Mouse (Mus musculus): Measurements from ENCODE around the gene Ptprr. TPM values are rescaled to one million over a fixed set of nuclear protein-coding genes. Genes with fewer than 3 reads are reported as not detected.

Ptprr gene
- polyA plus RNA-seq, 1 experiment: 0.77 TPM

DNA sequence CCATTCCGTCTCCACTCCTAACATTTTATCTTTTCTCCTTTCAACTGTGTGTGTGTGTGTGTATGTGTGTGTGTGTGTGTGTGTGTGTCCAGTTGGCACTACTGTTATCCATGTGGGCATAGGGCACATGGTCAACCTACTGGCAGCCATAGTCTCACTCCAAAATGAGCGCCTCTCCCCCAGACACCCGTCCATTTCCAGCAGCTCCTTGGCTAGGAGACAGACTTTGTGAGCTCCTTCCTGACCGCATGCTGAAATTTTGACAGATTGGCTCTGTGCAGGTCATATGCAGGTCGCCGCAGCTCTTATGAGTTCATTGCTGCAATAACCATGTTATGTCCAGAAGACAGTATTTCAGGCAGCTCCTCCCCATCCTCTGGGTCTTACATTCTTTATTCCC lies 62.8 kb downstream of the Ptprr start:
- Histone ChIP-seq H3K27ac (ENCODE audit: control insufficient read depth, insufficient read depth, low read depth, low read length) (no peak overlapping the region), H3K36me3 (ENCODE audit: control insufficient read depth, insufficient read depth, low read length) (no peaks in the 10 kb centered on the region), H3K4me3 (ENCODE audit: control insufficient read depth, low read depth, low read length) (no peak overlapping the region), H3K4me1 (ENCODE audit: control insufficient read depth, insufficient read depth, low read length) (no peaks in the 10 kb centered on the region), H3K27me3 (ENCODE audit: control insufficient read depth, insufficient read depth, low read length) (no peaks in the 10 kb centered on the region)
- TF ChIP-seq POLR2A (IDR thresholded peaks at IDR 0.05; ENCODE audit: control insufficient read depth, low read depth, low read length) (no peak), CTCF (IDR thresholded peaks at IDR 0.05; ENCODE audit: control insufficient read depth, insufficient read depth, insufficient replicate concordance, low read depth, low read length) (no peak)

DNA sequence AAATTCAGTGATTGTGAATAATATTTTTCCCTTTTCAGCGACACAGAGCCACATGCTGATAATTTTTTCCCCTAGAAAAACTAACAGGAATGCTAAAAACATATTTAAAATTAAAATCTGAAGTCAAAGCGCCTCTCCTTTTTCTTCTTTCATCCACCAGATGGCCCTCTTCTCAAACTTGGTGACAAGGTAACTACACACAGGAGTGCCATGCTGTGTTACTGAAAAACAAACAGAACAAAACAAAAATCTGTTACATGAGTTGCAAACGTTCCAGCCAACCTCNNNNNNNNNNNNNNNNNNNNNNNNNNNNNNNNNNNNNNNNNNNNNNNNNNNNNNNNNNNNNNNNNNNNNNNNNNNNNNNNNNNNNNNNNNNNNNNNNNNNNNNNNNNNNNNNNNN lies 66.0 kb downstream of the Ptprr start:
- no peak overlapping the region for H3K27ac ChIP-seq (ENCODE audit: control insufficient read depth, insufficient read depth, low read depth, low read length)
- TF ChIP-seq POLR2A (IDR thresholded peaks at IDR 0.05; ENCODE audit: control insufficient read depth, low read depth, low read length) (no peak), CTCF (IDR thresholded peaks at IDR 0.05; ENCODE audit: control insufficient read depth, insufficient read depth, insufficient replicate concordance, low read depth, low read length) (no peak)

DNA sequence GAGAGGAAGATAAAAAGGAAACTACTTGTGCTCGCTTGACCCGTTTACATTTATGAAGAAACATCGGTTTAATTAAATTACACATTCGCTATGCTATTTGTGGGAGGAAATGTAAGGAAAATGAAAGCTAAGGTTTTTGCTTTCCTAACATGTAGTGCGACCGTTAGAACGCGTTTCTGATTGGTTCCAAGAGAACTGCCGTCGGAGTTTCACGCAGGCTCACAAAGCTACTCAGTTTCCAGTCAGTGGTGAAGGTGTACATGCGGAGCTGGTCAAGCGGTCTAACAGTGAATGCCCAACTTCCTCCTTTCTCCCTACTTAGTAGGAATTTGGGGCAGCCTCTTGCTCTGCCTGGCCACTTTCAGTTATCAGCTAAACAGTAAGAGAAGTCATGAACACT lies 78.5 kb downstream of the Ptprr start:
- Histone ChIP-seq H3K4me3 (ENCODE audit: control insufficient read depth, low read depth, low read length) (peak overlapping the region; percentile 64), H3K27ac (ENCODE audit: control insufficient read depth, insufficient read depth, low read depth, low read length) (peak overlapping the region; percentile 93), H3K36me3 (ENCODE audit: control insufficient read depth, insufficient read depth, low read length) (no peaks in the 10 kb centered on the region), H3K4me1 (ENCODE audit: control insufficient read depth, insufficient read depth, low read length) (peaks cover 7% of the 10 kb centered on the region), H3K27me3 (ENCODE audit: control insufficient read depth, insufficient read depth, low read length) (no peaks in the 10 kb centered on the region)
- TF ChIP-seq POLR2A (IDR thresholded peaks at IDR 0.05; ENCODE audit: control insufficient read depth, low read depth, low read length) (peak; percentile 84), CTCF (IDR thresholded peaks at IDR 0.05; ENCODE audit: control insufficient read depth, insufficient read depth, insufficient replicate concordance, low read depth, low read length) (no peak)

More for the DNA sequence above, 66.0 kb downstream of the Ptprr start:
- no peaks in the 10 kb centered on the region for H3K4me1 ChIP-seq (ENCODE audit: control insufficient read depth, insufficient read depth, low read length)
- H3K36me3 ChIP-seq (ENCODE audit: control insufficient read depth, insufficient read depth, low read length): no peaks in the 10 kb centered on the region
- no peak overlapping the region for H3K4me3 ChIP-seq (ENCODE audit: control insufficient read depth, low read depth, low read length)
- no peaks in the 10 kb centered on the region for H3K27me3 ChIP-seq (ENCODE audit: control insufficient read depth, insufficient read depth, low read length)

DNA sequence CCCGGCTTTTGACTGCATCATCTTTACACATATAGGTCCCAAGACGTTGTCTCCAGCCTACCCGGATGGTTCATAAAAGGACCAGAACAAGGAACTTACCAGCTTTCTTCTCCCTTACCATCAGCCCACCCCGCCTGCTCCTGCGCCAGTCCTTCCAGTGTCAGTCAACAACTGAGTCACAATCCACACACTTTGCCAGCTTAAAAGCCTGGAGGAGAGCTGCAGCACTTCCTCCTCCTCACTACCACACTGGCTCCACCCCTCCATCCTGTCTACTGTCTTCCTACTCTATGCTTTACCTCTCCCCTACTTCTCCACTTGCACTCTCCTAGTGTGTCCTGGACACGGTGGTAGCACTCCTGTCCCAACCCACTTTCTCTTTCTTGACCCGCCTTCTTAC lies 80.5 kb downstream of the Ptprr start:
- Histone ChIP-seq H3K36me3 (ENCODE audit: control insufficient read depth, insufficient read depth, low read length) (no peaks in the 10 kb centered on the region), H3K27me3 (ENCODE audit: control insufficient read depth, insufficient read depth, low read length) (no peaks in the 10 kb centered on the region), H3K4me3 (ENCODE audit: control insufficient read depth, low read depth, low read length) (no peak overlapping the region), H3K27ac (ENCODE audit: control insufficient read depth, insufficient read depth, low read depth, low read length) (no peak overlapping the region), H3K4me1 (ENCODE audit: control insufficient read depth, insufficient read depth, low read length) (peaks cover 7% of the 10 kb centered on the region)
- TF ChIP-seq POLR2A (IDR thresholded peaks at IDR 0.05; ENCODE audit: control insufficient read depth, low read depth, low read length) (no peak), CTCF (IDR thresholded peaks at IDR 0.05; ENCODE audit: control insufficient read depth, insufficient read depth, insufficient replicate concordance, low read depth, low read length) (no peak)

DNA sequence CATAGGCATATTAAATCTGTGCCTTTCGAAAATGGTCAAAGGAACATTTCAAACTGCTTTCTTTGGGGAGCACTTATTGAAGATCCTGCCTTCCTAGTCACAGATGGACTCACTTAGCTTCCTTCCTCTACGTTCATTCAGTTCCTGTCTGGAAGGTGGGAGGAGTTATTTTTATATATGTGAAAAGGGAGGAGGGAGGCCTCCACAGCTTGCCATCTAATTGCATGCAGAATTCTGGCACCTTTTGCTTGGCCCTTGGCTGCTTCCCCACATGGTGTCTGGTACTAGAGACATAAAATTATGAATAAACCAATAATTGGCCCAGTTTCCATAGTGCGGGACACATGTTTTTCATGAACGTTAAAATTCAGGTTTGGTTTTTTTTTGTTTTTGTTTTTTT lies 90.2 kb downstream of the Ptprr start:
- Histone ChIP-seq H3K36me3 (ENCODE audit: control insufficient read depth, insufficient read depth, low read length) (peaks cover 2% of the 10 kb centered on the region), H3K4me3 (ENCODE audit: control insufficient read depth, low read depth, low read length) (no peak overlapping the region), H3K4me1 (ENCODE audit: control insufficient read depth, insufficient read depth, low read length) (0 out of 2 replicates have a peak, but pooled peaks cover 4% of the 10 kb centered on the region), H3K27ac (ENCODE audit: control insufficient read depth, insufficient read depth, low read depth, low read length) (no peak overlapping the region), H3K27me3 (ENCODE audit: control insufficient read depth, insufficient read depth, low read length) (no peaks in the 10 kb centered on the region)
- TF ChIP-seq CTCF (IDR thresholded peaks at IDR 0.05; ENCODE audit: control insufficient read depth, insufficient read depth, insufficient replicate concordance, low read depth, low read length) (no peak), POLR2A (IDR thresholded peaks at IDR 0.05; ENCODE audit: control insufficient read depth, low read depth, low read length) (no peak)

DNA sequence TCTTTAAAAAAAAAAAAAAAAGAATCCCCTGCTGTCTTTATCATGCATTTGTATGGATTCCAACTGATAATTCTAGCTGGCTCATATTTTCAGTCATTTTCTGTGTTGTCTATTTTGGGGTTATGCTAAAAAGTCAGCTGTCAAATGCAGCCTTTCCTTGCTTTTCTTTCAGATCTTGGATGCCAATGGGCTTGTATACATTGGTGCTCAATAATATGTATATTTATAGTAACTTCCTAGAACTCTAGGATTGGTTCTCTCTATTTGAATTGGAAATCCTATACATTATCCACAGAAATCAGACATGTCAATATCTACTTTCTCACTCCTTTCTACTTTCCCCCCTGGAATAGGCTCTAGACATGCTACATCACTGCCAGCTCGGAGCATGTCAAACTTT lies 90.7 kb downstream of the Ptprr start:
- Histone ChIP-seq H3K36me3 (ENCODE audit: control insufficient read depth, insufficient read depth, low read length) (peaks cover 2% of the 10 kb centered on the region), H3K27ac (ENCODE audit: control insufficient read depth, insufficient read depth, low read depth, low read length) (no peak overlapping the region), H3K27me3 (ENCODE audit: control insufficient read depth, insufficient read depth, low read length) (no peaks in the 10 kb centered on the region), H3K4me1 (ENCODE audit: control insufficient read depth, insufficient read depth, low read length) (0 out of 2 replicates have a peak, but pooled peaks cover 5% of the 10 kb centered on the region), H3K4me3 (ENCODE audit: control insufficient read depth, low read depth, low read length) (no peak overlapping the region)
- TF ChIP-seq CTCF (IDR thresholded peaks at IDR 0.05; ENCODE audit: control insufficient read depth, insufficient read depth, insufficient replicate concordance, low read depth, low read length): no peak
- TF ChIP-seq POLR2A (IDR thresholded peaks at IDR 0.05; ENCODE audit: control insufficient read depth, low read depth, low read length): no peak

DNA sequence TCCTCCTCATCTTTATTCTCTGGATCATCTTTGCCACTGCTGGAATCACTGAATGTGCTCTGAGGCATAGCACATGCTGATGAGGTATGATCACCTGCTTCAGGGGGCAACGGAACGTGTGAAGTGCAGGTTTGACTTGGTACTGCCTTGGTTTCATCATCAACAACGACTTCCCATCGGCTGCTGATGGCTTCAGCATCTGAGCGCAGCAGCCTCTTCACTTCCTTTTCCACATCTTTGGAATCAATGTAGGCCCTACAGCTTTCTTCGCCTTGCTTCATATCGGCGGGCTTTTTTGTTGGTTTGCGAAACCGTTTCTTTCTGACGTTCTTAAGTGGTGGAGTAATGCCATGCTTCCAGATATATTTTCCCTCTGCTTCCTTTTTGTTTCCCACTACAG lies 94.9 kb downstream of the Ptprr start:
- 0 out of 2 replicates have a peak, but pooled peaks cover 5% of the 10 kb centered on the region for H3K4me1 ChIP-seq (ENCODE audit: control insufficient read depth, insufficient read depth, low read length)
- TF ChIP-seq POLR2A (IDR thresholded peaks at IDR 0.05; ENCODE audit: control insufficient read depth, low read depth, low read length) (no peak), CTCF (IDR thresholded peaks at IDR 0.05; ENCODE audit: control insufficient read depth, insufficient read depth, insufficient replicate concordance, low read depth, low read length) (no peak)
- peak overlapping the region; percentile 98 for H3K27ac ChIP-seq (ENCODE audit: control insufficient read depth, insufficient read depth, low read depth, low read length)
- peaks cover 2% of the 10 kb centered on the region for H3K36me3 ChIP-seq (ENCODE audit: control insufficient read depth, insufficient read depth, low read length)
- H3K27me3 ChIP-seq (ENCODE audit: control insufficient read depth, insufficient read depth, low read length): no peaks in the 10 kb centered on the region
- H3K4me3 ChIP-seq (ENCODE audit: control insufficient read depth, low read depth, low read length): peak overlapping the region; percentile 95
